Mouse (Mus musculus): ENCODE measurements at regions not wholly inside any gene's neighbourhood (a gene's known extent, or its start where the extent isn't known, plus 50 kb on each side); places are given as distances from the start of the nearest gene placed in this dataset.

- Histone ChIP-seq H3K27me3 (no peaks in the 10 kb centered on the region), H3K4me1 (no peaks in the 10 kb centered on the region), H3K27ac (replicated peaks) (no peak overlapping the region), H3K4me3 (replicated peaks) (no peak overlapping the region), H3K9me3 (replicated peaks) (no peaks in the 10 kb centered on the region), H3K36me3 (no peaks in the 10 kb centered on the region), H3K4me2 (replicated peaks) (no peak overlapping the region), H3K9ac (no peak overlapping the region)
- ATAC-seq (ENCODE audit: insufficient number of reproducible peaks, low FRiP score, low TSS enrichment, low read depth): no peak
- 47% methylated on average over 3 of the region's 3 CpGs for WGBS
Measured at GRCm38 (mm10) chr16:86136169-86136568, 234.5 kb upstream of the Adamts5 start.

- no peaks in the 10 kb centered on the region for H3K4me1 ChIP-seq
- H3K9me3 ChIP-seq (replicated peaks): no peaks in the 10 kb centered on the region
- H3K4me2 ChIP-seq (replicated peaks): no peak overlapping the region
- ATAC-seq (ENCODE audit: insufficient number of reproducible peaks, low FRiP score, low TSS enrichment, low read depth): no peak
- H3K36me3 ChIP-seq: no peaks in the 10 kb centered on the region
- WGBS: 49% methylated on average over 4 of the region's 4 CpGs
- no peak overlapping the region for H3K27ac ChIP-seq (replicated peaks)
- H3K4me3 ChIP-seq (replicated peaks): no peak overlapping the region
- no peak overlapping the region for H3K9ac ChIP-seq
- H3K27me3 ChIP-seq: no peaks in the 10 kb centered on the region
Measured at GRCm38 (mm10) chr16:86127391-86127790, 225.8 kb upstream of the Adamts5 start.

GRCm38 (mm10) chr16:86124182-86124581 lies 222.6 kb upstream of the Adamts5 start:
- Histone ChIP-seq H3K9me3 (replicated peaks) (no peaks in the 10 kb centered on the region), H3K4me1 (no peaks in the 10 kb centered on the region), H3K27ac (replicated peaks) (no peak overlapping the region), H3K36me3 (no peaks in the 10 kb centered on the region), H3K4me3 (replicated peaks) (no peak overlapping the region), H3K9ac (no peak overlapping the region), H3K4me2 (replicated peaks) (no peak overlapping the region), H3K27me3 (no peaks in the 10 kb centered on the region)
- ATAC-seq (ENCODE audit: insufficient number of reproducible peaks, low FRiP score, low TSS enrichment, low read depth): no peak
- WGBS: 83% methylated on average over 1 of the region's 1 CpGs

GRCm38 (mm10) chr16:86122936-86123335 lies 221.3 kb upstream of the Adamts5 start:
- Histone ChIP-seq H3K27ac (replicated peaks) (no peak overlapping the region), H3K4me2 (replicated peaks) (no peak overlapping the region), H3K27me3 (no peaks in the 10 kb centered on the region), H3K36me3 (no peaks in the 10 kb centered on the region), H3K9me3 (replicated peaks) (no peaks in the 10 kb centered on the region), H3K4me1 (no peaks in the 10 kb centered on the region), H3K9ac (no peak overlapping the region), H3K4me3 (replicated peaks) (no peak overlapping the region)
- no peak for ATAC-seq (ENCODE audit: insufficient number of reproducible peaks, low FRiP score, low TSS enrichment, low read depth)
- 36% methylated on average over 1 of the region's 1 CpGs for WGBS

- Histone ChIP-seq H3K9me3 (replicated peaks) (no peaks in the 10 kb centered on the region), H3K4me1 (no peaks in the 10 kb centered on the region), H3K27me3 (no peaks in the 10 kb centered on the region), H3K36me3 (no peaks in the 10 kb centered on the region), H3K27ac (replicated peaks) (no peak overlapping the region), H3K4me2 (replicated peaks) (no peak overlapping the region), H3K4me3 (replicated peaks) (no peak overlapping the region), H3K9ac (no peak overlapping the region)
- ATAC-seq (ENCODE audit: insufficient number of reproducible peaks, low FRiP score, low TSS enrichment, low read depth): no peak
Measured at GRCm38 (mm10) chr16:86117959-86118358, 216.3 kb upstream of the Adamts5 start.

- no peak overlapping the region for H3K4me3 ChIP-seq (replicated peaks)
- H3K36me3 ChIP-seq: no peaks in the 10 kb centered on the region
- no peak for ATAC-seq (ENCODE audit: insufficient number of reproducible peaks, low FRiP score, low TSS enrichment, low read depth)
- H3K9ac ChIP-seq: no peak overlapping the region
- H3K27me3 ChIP-seq: no peaks in the 10 kb centered on the region
- no peak overlapping the region for H3K4me2 ChIP-seq (replicated peaks)
- no peaks in the 10 kb centered on the region for H3K4me1 ChIP-seq
- H3K9me3 ChIP-seq (replicated peaks): no peaks in the 10 kb centered on the region
- no peak overlapping the region for H3K27ac ChIP-seq (replicated peaks)
- WGBS: 43% methylated on average over 2 of the region's 2 CpGs
Measured at GRCm38 (mm10) chr16:86115587-86116376, 214.2 kb upstream of the Adamts5 start.

- no peak overlapping the region for H3K27ac ChIP-seq (replicated peaks)
- no peak for ATAC-seq (ENCODE audit: insufficient number of reproducible peaks, low FRiP score, low TSS enrichment, low read depth)
- no peaks in the 10 kb centered on the region for H3K4me1 ChIP-seq
- no peak overlapping the region for H3K4me3 ChIP-seq (replicated peaks)
- no peak overlapping the region for H3K9ac ChIP-seq
- H3K36me3 ChIP-seq: no peaks in the 10 kb centered on the region
- H3K4me2 ChIP-seq (replicated peaks): no peak overlapping the region
- H3K9me3 ChIP-seq (replicated peaks): no peaks in the 10 kb centered on the region
- H3K27me3 ChIP-seq: no peaks in the 10 kb centered on the region
- WGBS: 85% methylated on average over 2 of the region's 2 CpGs
Measured at GRCm38 (mm10) chr16:86094461-86094860, 192.8 kb upstream of the Adamts5 start.

GRCm38 (mm10) chr16:86090175-86090574 lies 188.5 kb upstream of the Adamts5 start:
- Histone ChIP-seq H3K4me1 (no peaks in the 10 kb centered on the region), H3K36me3 (no peaks in the 10 kb centered on the region), H3K4me2 (replicated peaks) (no peak overlapping the region), H3K27ac (replicated peaks) (no peak overlapping the region), H3K4me3 (replicated peaks) (no peak overlapping the region), H3K27me3 (no peaks in the 10 kb centered on the region), H3K9ac (no peak overlapping the region), H3K9me3 (replicated peaks) (no peaks in the 10 kb centered on the region)
- 66% methylated on average over 6 of the region's 6 CpGs for WGBS
- ATAC-seq (ENCODE audit: insufficient number of reproducible peaks, low FRiP score, low TSS enrichment, low read depth): no peak

- 59% methylated on average over 3 of the region's 3 CpGs for WGBS
- Histone ChIP-seq H3K4me2 (replicated peaks) (no peak overlapping the region), H3K4me3 (replicated peaks) (no peak overlapping the region), H3K4me1 (no peaks in the 10 kb centered on the region), H3K9me3 (replicated peaks) (no peaks in the 10 kb centered on the region), H3K9ac (no peak overlapping the region), H3K27me3 (no peaks in the 10 kb centered on the region), H3K27ac (replicated peaks) (no peak overlapping the region), H3K36me3 (no peaks in the 10 kb centered on the region)
- no peak for ATAC-seq (ENCODE audit: insufficient number of reproducible peaks, low FRiP score, low TSS enrichment, low read depth)
Measured at GRCm38 (mm10) chr16:86087421-86087820, 185.8 kb upstream of the Adamts5 start.

- no peaks in the 10 kb centered on the region for H3K4me1 ChIP-seq
- no peak overlapping the region for H3K27ac ChIP-seq (replicated peaks)
- H3K9ac ChIP-seq: no peak overlapping the region
- 56% methylated on average over 3 of the region's 3 CpGs for WGBS
- no peak overlapping the region for H3K4me2 ChIP-seq (replicated peaks)
- no peak for ATAC-seq (ENCODE audit: insufficient number of reproducible peaks, low FRiP score, low TSS enrichment, low read depth)
- no peaks in the 10 kb centered on the region for H3K27me3 ChIP-seq
- H3K36me3 ChIP-seq: no peaks in the 10 kb centered on the region
- no peaks in the 10 kb centered on the region for H3K9me3 ChIP-seq (replicated peaks)
- H3K4me3 ChIP-seq (replicated peaks): no peak overlapping the region
Measured at GRCm38 (mm10) chr16:86067628-86068364, 166.2 kb upstream of the Adamts5 start.

GRCm38 (mm10) chr16:86060087-86060486 lies 158.5 kb upstream of the Adamts5 start:
- ATAC-seq (ENCODE audit: insufficient number of reproducible peaks, low FRiP score, low TSS enrichment, low read depth): no peak

GRCm38 (mm10) chr16:86044695-86045094 lies 143.1 kb upstream of the Adamts5 start:
- Histone ChIP-seq H3K27ac (replicated peaks) (no peak overlapping the region), H3K36me3 (no peaks in the 10 kb centered on the region), H3K4me3 (replicated peaks) (no peak overlapping the region), H3K9ac (no peak overlapping the region), H3K4me1 (no peaks in the 10 kb centered on the region), H3K9me3 (replicated peaks) (no peaks in the 10 kb centered on the region), H3K4me2 (replicated peaks) (no peak overlapping the region), H3K27me3 (no peaks in the 10 kb centered on the region)
- WGBS: 81% methylated on average over 2 of the region's 2 CpGs
- ATAC-seq (ENCODE audit: insufficient number of reproducible peaks, low FRiP score, low TSS enrichment, low read depth): no peak

More at GRCm38 (mm10) chr16:86060087-86060486, 158.5 kb upstream of the Adamts5 start:
- no peak overlapping the region for H3K9ac ChIP-seq
- WGBS: 68% methylated on average over 5 of the region's 5 CpGs
- H3K9me3 ChIP-seq (replicated peaks): no peaks in the 10 kb centered on the region
- no peaks in the 10 kb centered on the region for H3K36me3 ChIP-seq
- H3K4me1 ChIP-seq: no peaks in the 10 kb centered on the region
- H3K4me3 ChIP-seq (replicated peaks): no peak overlapping the region
- no peak overlapping the region for H3K27ac ChIP-seq (replicated peaks)
- H3K27me3 ChIP-seq: no peaks in the 10 kb centered on the region
- no peak overlapping the region for H3K4me2 ChIP-seq (replicated peaks)
